Mouse (Mus musculus): ENCODE measurements at regions not wholly inside any gene's neighbourhood (a gene's known extent, or its start where the extent isn't known, plus 50 kb on each side); places are given as distances from the start of the nearest gene placed in this dataset.

DNA sequence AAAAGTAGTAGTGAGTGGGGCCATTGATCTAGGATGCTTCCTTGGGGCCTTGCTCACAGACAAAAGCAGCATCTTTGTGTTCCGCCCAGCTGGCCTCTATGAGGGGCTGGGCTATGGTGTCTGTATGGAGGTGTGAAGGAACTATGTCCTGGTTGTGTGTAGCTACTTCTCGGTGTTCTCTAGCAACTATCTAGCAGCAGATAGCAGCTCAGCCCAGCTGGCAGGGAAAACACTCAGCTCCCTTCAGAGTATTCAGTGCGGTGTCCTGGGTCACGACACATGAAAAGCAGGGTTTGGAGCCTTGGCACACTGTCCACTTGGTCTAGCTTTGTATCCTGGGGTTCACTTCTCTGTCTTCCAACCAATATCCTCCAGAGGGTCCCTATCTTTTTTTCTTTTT, 173.6 kb downstream of the Eipr1 start:
- TF ChIP-seq CTCF (conservative IDR thresholded peaks at IDR 0.05; ENCODE audit: low read length) (no peak), NANOG (IDR thresholded peaks at IDR 0.05; ENCODE audit: borderline replicate concordance, low read length) (no peak)

All from E14TG2a.4 (cell line).